Mouse (Mus musculus) CH12.LX (cell line): ENCODE measurements around the gene Rac1.

ENCODE experiments used
- CTCF ChIP-seq, 2 experiments: IDR thresholded peaks in 1 of 2; conservative IDR thresholded peaks in 1 of 2; 2 replicates each; pipeline ENCODE4 v1.5.1; 2011 to 2012; ENCODE audit warnings: low read depth in 2 of 2, low read length in 2 of 2, improper control_type of control experiment in 1 of 2, inconsistent platforms in 1 of 2, mild to moderate bottlenecking in 1 of 2, moderate library complexity in 1 of 2
- EP300 ChIP-seq: IDR thresholded peaks from 2 replicates; pipeline ENCODE4 v1.6.1; 2011; ENCODE audit warnings: low read length, improper control_type of control experiment
- KAT2A ChIP-seq: IDR thresholded peaks from 2 replicates; pipeline ENCODE4 v1.6.1; 2012; ENCODE audit warnings: low read length, improper control_type of control experiment, inconsistent platforms; ENCODE audit not compliant: insufficient replicate concordance
- MAFK ChIP-seq: IDR thresholded peaks from 2 replicates; pipeline ENCODE4 v1.6.1; 2011; ENCODE audit warnings: low read length, improper control_type of control experiment; ENCODE audit not compliant: insufficient replicate concordance
- MEF2A ChIP-seq: IDR thresholded peaks from 2 replicates; pipeline ENCODE4 v1.6.1; 2014; ENCODE audit warnings: low read depth, mild to moderate bottlenecking, inconsistent platforms, low read length, improper control_type of control experiment, borderline replicate concordance
- PAX5 ChIP-seq: IDR thresholded peaks from 2 replicates; pipeline ENCODE4 v1.6.1; 2012; ENCODE audit warnings: low read length, inconsistent platforms, mixed read lengths
- POLR2A ChIP-seq: IDR thresholded peaks from 2 replicates; pipeline ENCODE4 v1.6.1; 2011; ENCODE audit warnings: low read depth, mild to moderate bottlenecking, improper control_type of control experiment, low read length
- RAD21 ChIP-seq: IDR thresholded peaks from 2 replicates; pipeline ENCODE4 v1.6.1; 2011; ENCODE audit warnings: low read depth, mild to moderate bottlenecking, low read length, improper control_type of control experiment, moderate library complexity
- RCOR1 ChIP-seq: conservative IDR thresholded peaks from 2 replicates; pipeline ENCODE4 v1.6.1; 2012; ENCODE audit warnings: low read depth, mild to moderate bottlenecking, inconsistent platforms, low read length, improper control_type of control experiment

DNA sequence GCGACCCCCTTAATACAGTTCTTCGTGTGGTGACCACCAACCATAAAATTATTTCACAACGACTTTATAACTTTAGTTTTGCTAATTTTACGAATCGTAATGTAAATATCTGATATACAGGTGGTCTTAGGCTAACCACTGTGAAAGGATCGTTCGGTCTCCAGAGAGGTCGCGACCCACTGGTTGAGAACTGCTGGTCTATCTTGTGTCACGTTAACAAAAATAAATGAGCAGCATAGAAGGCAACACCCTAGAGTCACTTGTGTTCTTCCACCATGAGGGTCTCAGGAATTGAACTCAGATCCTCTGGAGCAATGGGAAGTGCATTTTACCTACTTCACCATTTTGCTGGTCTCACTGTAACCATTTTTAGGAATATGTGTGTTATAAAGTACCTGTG, 20.0 kb upstream of the Rac1 start:
- TF ChIP-seq POLR2A (no peak), MEF2A (no peak), CTCF (conservative IDR thresholded peaks at IDR 0.05 in 1 of 2, IDR thresholded peaks at IDR 0.05 in 1 of 2; ENCODE audit: low read depth in 2 of 2, low read length in 2 of 2) (no peak), MAFK (no peak), RAD21 (no peak), KAT2A (no peak), RCOR1 (no peak), EP300 (no peak), PAX5 (no peak)
